Mouse (Mus musculus) T-helper 2 cell (primary cell): Measurements from ENCODE around the gene Cryz.
"Not testable (repeated sequence)": the region's sequence is repeated elsewhere in the genome, so short reads cannot be mapped to it uniquely, and the experiment has no call there.

Experiments used
- in situ Hi-C: fragments of 300-600 bp; cut with MboI, MseI; formaldehyde crosslinking; loops from one replicate; pipeline ENCODE4 v1.15.1; 2025; ENCODE audit warnings: high pct_unique_total_duplicates

The Cryz gene

GRCm38 (mm10) chr3:154604871-154605270, 8.4 kb downstream of the Cryz start:
- in situ Hi-C loops: no loop called here

DNA sequence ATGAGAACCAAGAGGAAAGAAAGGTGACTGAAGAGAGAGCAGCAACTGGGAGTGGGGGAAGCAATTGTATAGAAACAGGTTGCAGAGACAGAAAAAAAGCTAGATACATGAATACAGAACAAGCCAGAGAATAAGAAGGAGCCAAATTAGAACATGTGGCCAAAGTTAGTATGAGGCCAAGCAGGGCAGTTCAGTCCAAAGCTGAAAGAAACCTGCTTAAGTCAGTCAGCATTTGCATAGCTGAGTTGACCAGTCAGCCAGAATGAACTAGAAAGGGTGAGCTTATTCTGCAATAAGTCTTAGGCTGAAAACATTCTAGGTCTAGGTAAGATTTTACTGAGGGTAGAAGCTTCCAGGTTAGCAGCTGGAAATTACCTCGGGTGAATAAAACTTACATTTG, 11.4 kb downstream of the Cryz start:
- in situ Hi-C loops: no loop called here

DNA sequence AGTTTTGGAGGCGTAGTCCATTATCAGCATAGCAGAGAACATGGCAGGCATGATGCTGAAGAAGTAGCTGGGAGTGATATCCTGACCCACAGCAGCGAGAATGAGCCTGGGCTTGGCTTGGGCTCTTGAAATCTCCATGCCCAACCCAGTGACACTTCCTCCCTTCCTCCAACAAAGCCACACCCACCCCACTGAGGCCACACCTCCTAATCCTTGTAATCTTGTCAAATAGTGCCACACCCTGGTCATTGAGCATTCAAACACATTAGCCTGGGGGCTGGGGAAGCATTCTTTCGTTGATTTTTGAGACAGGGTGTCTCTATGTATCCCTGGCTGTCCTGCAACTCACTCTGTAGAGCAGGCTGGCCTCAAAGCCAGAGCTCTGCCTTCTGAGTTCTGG, 15.4 kb downstream of the Cryz start:
- in situ Hi-C loops: no loop called here

GRCm38 (mm10) chr3:154614771-154615170, 18.3 kb downstream of the Cryz start:
- in situ Hi-C loops: no loop called here

GRCm38 (mm10) chr3:154615304-154615703, 18.8 kb downstream of the Cryz start:
- in situ Hi-C loops: no loop called here

DNA sequence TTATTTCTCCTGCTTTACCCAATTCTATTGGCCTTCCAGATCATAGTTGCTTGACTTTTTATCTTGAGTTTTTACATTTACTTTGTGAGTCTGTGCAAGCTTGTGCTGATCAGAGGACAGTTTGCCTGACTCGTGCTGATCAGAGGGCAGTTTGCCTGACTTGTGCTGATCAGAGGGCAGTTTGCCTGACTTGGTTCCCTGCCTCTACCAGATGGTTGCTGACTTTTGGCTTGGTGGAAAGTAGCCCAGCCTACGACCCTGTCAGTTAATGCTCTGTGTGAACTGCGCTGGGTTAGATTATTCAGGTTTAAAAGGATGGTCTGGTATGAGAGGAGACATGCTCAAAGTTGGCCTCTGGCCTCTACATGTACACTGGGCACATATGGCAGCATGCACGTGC, 19.6 kb downstream of the Cryz start:
- in situ Hi-C loops: no loop called here

DNA sequence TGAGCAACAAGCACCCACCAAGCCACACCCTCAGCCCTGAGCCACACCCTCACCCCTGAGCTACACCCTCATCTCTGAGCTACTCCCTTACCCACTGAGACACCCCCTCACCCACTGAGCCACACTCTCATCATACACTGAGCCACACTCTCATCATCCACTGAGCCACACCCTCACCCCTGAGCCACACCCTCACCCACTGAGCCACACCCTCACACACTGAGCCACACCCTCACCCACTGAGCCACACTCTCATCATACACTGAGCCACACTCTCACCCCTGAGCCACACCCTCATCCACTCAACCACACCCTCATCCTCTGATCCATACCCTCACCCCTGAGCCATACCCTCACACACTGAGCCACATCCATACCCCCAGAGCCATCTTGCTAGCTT, 31.8 kb downstream of the Cryz start:
- in situ Hi-C loops: no loop called here

- in situ Hi-C loops: not testable (repeated sequence)
Observed at GRCm38 (mm10) chr3:154631281-154631680, 34.8 kb downstream of the Cryz start.

DNA sequence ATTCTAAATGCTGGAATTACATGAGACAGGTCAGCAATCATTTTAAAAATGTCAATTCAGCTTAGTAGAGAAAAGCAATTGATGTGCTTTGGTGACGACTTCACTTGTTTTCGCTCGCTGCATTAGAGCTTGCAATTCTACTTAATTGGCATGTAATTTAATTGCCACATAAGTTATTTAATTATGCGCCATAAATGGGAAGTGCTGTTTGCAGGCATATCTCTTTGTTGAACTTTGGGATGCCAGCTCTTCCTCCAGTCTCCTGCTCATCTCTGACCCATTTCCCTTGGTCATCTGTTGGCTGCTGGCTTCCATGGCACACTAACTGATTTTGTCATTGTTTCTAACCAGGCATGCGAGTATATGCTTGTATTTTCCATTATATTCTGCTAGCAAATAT, 36.6 kb downstream of the Cryz start:
- in situ Hi-C loops: no loop called here

GRCm38 (mm10) chr3:154646638-154647442, 50.3 kb downstream of the Cryz start:
- in situ Hi-C loops: no loop called here

- in situ Hi-C loops: no loop called here
Observed at GRCm38 (mm10) chr3:154647443-154647780, 50.9 kb downstream of the Cryz start.

DNA sequence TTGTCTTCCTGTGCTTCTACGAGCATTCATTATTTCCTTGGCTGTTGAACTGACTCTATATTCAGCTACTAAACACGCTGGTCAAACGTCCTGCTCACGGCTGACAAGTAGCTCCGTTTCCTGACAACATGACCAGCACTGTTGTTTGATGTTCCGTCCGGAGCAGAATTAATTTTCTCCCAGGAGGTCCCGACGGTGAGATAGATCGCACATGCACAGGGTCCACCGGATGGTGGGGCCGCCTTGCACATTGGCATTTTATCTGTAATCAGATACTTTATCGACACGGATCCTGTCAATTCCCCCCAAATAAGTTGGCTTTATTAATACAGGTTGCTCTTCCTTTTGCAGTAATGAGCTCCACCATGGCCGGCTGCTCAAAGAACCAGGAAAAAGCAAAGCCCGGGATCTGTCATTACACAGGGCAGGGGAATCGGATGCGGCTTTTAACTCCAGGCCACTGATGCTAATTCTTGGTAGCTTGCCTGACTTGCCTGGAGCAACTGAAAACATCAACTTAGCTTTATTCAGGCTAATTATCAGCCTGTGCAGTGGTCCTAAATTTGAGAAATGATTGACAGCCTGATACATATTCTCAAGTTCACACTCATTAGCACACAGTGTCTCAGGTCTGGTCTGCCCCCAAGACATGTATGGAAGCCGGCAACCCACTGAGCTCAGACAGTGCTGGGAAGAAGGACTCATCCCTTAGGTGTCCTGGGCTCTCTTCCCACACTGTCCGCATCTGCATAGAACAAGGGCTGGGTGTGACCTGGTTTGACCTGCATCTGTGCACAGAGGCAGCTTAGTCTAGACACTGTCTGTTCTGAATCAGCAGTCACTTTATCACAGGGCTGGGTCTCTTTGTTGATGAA, 53.1 kb downstream of the Cryz start:
- in situ Hi-C loops: loop anchor here (25.0 kb wide), 1 partner anchor 438 kb away; the partner anchor contains the start of genes Fpgt and Lrriq3

GRCm38 (mm10) chr3:154651192-154651821, 54.8 kb downstream of the Cryz start:
- in situ Hi-C loops: loop anchor here (25.0 kb wide), 1 partner anchor 436 kb away; the partner anchor contains the start of genes Fpgt and Lrriq3

DNA sequence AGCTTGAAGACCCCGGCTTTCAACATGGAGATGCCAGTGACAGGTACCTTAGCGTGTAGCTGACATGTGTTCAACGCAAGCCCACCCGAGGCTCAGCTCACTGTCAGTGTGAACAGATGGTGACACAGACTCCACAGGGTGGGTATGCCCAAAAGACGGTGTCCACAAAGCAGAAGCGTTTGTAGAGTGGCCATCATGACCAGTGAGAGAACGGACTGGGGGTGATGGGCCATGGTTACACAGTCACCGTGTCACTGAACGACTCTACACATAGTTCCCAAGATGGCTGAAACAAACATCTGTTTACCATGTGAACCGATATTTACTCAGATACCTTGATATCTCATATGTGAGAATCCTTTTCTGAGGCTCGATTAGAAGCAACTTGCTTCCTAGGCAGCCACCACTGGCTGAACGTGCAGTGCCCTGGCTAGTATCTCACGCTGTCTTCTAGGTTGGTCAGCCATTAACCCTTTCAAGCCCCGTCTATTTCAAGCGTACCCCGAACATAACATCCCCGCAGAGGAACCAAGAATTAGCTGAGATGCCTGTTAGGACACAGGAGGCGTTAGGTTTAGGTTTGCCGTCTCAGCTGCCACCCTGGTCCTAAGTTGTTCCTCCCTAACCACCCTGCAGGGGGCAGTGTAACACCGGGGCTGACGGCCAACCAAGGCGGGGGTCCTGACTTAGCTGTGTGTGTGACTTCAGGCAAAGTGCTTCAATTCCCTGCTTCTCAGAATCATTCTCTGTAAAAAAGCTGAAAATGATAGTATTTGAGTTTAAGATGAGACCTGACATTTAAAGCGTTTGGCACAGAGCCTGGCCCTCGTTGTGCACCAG, 56.3 kb downstream of the Cryz start:
- in situ Hi-C loops: loop anchor here (25.0 kb wide), 1 partner anchor 434 kb away; the partner anchor contains the start of genes Fpgt and Lrriq3

GRCm38 (mm10) chr3:154653454-154653853, 56.9 kb downstream of the Cryz start:
- in situ Hi-C loops: loop anchor here (25.0 kb wide), 1 partner anchor 434 kb away; the partner anchor contains the start of genes Fpgt and Lrriq3

GRCm38 (mm10) chr3:154654284-154654683, 57.8 kb downstream of the Cryz start:
- in situ Hi-C loops: loop anchor here (25.0 kb wide), 1 partner anchor 433 kb away; the partner anchor contains the start of genes Fpgt and Lrriq3

DNA sequence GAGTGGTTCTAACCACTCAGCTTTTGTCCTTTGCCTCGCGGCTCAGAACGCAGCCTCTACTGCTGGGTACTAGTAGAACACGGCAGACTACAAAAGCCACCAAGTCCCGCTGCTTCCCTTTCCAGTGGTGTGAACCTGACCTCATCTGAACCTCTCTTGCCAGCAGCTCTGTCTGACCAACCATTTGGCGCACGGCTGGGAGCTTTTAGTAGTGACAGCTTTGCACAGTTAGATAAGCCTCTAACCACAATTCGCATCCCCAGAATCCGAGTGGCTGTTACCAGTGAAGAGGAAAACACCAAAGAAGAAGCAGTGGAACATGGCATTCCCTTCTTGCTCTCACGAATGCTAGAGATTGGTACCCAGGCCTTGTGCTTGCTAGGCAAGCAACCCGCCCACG, 58.4 kb downstream of the Cryz start:
- in situ Hi-C loops: loop anchor here (25.0 kb wide), 1 partner anchor 432 kb away; the partner anchor contains the start of genes Fpgt and Lrriq3

- in situ Hi-C loops: loop anchor here (25.0 kb wide), 1 partner anchor 432 kb away; the partner anchor contains the start of genes Fpgt and Lrriq3
Observed at GRCm38 (mm10) chr3:154655711-154656110, 59.2 kb downstream of the Cryz start.

DNA sequence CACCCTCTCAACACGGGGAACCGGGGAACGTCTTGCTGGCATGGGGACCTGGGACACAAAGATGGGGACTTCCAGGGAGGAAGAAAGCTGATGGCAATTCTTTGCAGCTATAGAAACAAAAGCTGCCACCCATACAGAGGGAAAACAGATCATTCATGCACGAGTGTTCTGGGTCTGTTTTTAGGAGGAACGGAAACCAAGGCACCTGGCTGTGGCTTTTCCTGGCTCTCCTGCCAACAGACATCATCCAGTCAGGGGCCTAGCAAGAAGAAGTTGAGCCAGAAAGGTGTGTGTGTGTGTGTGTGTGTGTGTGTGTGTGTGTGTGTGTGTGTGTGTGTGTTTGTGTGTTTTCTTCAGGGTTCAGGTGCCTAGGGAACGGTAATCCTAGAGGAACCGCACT, 67.0 kb downstream of the Cryz start, which contains the start of gene Erich3:
TSS of gene Erich3 (plus strand) at position 315 of the 400 bp plus-strand sequence.
- in situ Hi-C loops: loop anchor here (25.0 kb wide), 1 partner anchor 424 kb away; the partner anchor contains the start of genes Fpgt and Lrriq3

GRCm38 (mm10) chr3:154663976-154664581, 67.6 kb downstream of the Cryz start:
- in situ Hi-C loops: loop anchor here (25.0 kb wide), 1 partner anchor 423 kb away; the partner anchor contains the start of genes Fpgt and Lrriq3
